Mouse (Mus musculus) lung, embryonic 16.5 days (tissue): ENCODE measurements at regions not wholly inside any gene's neighbourhood (a gene's known extent, or its start where the extent isn't known, plus 50 kb on each side); places are given as distances from the start of the nearest gene placed in this dataset.

Source experiments
- ATAC-seq: fragments of 200-750 bp; cut with Nextera tagmentation; 2 replicates; pipeline ENCODE4 v1.8.0; 2017; ENCODE audit warnings: low read depth, mild to moderate bottlenecking, moderate library complexity
- H3K27ac ChIP-seq: fragments of 300-500 bp; sonication (generic); 2 replicates; pipeline ENCODE4 v1.5.1; 2014; ENCODE audit warnings: mild to moderate bottlenecking, control low read depth, low read length
- H3K27me3 ChIP-seq: fragments of 300-500 bp; sonication (generic); 2 replicates; pipeline ENCODE4 v1.6.1; 2014; ENCODE audit warnings: low read depth, low read length, mixed read lengths; ENCODE audit not compliant: control insufficient read depth, insufficient read depth
- H3K36me3 ChIP-seq: fragments of 300-500 bp; sonication (generic); 2 replicates; pipeline ENCODE4 v1.6.1; 2014; ENCODE audit warnings: low read length; ENCODE audit not compliant: control insufficient read depth, insufficient read depth
- H3K4me1 ChIP-seq: fragments of 300-500 bp; sonication (generic); replicated peaks from 2 replicates; pipeline ENCODE4 v1.6.1; 2014; ENCODE audit warnings: low read length, mixed read lengths; ENCODE audit not compliant: control insufficient read depth, insufficient read depth
- H3K4me2 ChIP-seq: fragments of 300-500 bp; sonication (generic); 2 replicates; pipeline ENCODE4 v1.6.1; 2014; ENCODE audit warnings: low read depth, low read length, control low read depth
- H3K4me3 ChIP-seq: fragments of 300-500 bp; sonication (generic); 2 replicates; pipeline ENCODE4 v1.5.1; 2014; ENCODE audit warnings: mild to moderate bottlenecking, low read length, control low read depth
- H3K9ac ChIP-seq: fragments of 300-500 bp; sonication (generic); 2 replicates; pipeline ENCODE4 v1.6.1; 2014; ENCODE audit warnings: low read length, control low read depth
- H3K9me3 ChIP-seq: fragments of 300-500 bp; sonication (generic); 2 replicates; pipeline ENCODE4 v1.6.1; 2016; ENCODE audit warnings: low read length; ENCODE audit not compliant: control insufficient read depth
- WGBS: fragments of 180-500 bp; shearing (Covaris S2); extraction: QIAGEN DNeasy Blood & Tissue Kit; methylation state at CpG from one replicate; pipeline ENCODE4 v1.1.7; 2014; 5-methylcytosine and 5-hydroxymethylcytosine counted together

DNA sequence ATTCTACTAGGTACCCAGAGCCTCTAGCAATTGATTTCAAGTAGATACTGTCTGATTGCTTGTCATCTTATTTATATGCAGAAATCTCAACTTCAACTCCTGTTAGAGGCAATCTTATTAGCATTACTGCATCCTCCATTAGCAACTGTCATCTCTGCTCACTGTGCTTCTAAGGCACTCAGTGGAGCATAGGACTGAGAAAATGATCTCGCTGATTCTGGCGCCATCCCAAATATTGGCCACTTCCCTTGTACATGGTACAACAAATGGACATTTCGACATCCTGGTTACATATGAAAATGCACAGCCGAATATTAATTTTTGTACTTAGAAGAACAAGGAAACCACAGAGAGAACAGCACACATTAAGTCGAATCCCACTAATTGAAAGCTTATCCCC, 329.7 kb upstream of the G2e3 start:
- H3K9me3 ChIP-seq, result no peaks in the 10 kb centered on the region
- WGBS, result 79% methylated on average over 5 of the region's 5 CpGs

DNA sequence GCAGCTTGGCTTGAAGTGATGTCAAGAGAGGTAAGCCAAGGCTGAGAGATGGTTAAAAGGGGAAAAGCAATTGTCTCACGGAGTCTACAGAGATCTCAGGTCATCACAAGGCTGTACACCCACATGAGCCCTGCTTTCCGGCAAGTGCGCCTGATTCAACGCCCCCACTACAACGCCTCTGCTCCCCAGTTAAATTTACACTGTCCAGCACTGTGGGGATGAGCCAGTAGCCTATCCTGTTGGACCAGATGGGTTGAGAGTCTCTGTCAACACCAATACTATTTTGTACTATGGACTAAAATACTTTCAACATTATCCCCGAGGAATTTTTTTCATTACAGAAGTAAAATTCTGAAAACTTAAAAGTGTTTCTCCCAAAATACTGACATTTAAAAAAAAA, 331.8 kb upstream of the G2e3 start:
- no peak overlapping the region for H3K4me3 ChIP-seq
- no peaks in the 10 kb centered on the region for H3K9me3 ChIP-seq
- WGBS, result 77% methylated on average over 6 of the region's 6 CpGs
- no peak overlapping the region for H3K27ac ChIP-seq
- H3K4me1 ChIP-seq, result no peaks in the 10 kb centered on the region
- no peaks in the 10 kb centered on the region for H3K36me3 ChIP-seq
- no peaks in the 10 kb centered on the region for H3K27me3 ChIP-seq
- no peak overlapping the region for H3K9ac ChIP-seq
- H3K4me2 ChIP-seq, result no peak overlapping the region
- no peak for ATAC-seq

More for the DNA sequence above, 329.7 kb upstream of the G2e3 start:
- Histone ChIP-seq H3K4me1 (no peaks in the 10 kb centered on the region), H3K36me3 (no peaks in the 10 kb centered on the region), H3K27ac (no peak overlapping the region), H3K4me3 (no peak overlapping the region), H3K4me2 (no peak overlapping the region), H3K9ac (no peak overlapping the region), H3K27me3 (no peaks in the 10 kb centered on the region)
- ATAC-seq, result no peak

DNA sequence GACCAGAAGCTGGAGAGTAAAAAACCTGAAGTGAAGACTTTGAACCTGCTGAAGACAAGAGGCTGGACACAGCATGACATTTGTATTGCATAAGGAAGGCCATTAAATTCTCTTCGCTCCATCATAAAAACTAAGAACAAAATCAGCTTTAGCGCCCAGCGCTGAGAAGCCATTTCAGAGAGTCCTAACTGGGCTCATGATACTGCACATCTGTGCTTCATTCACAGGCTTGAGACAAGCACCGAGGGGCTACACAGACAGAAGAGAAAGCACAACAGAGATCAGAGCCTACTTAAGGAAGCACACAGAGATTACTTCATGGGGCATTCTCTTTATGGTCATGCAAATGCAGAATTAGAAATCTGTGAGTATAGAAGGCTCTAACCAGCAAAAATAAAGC, 338.2 kb upstream of the G2e3 start:
- no peak overlapping the region for H3K4me2 ChIP-seq
- H3K4me1 ChIP-seq, result no peaks in the 10 kb centered on the region
- H3K4me3 ChIP-seq, result no peak overlapping the region
- no peak for ATAC-seq
- WGBS, result 91% methylated on average over 4 of the region's 4 CpGs
- no peak overlapping the region for H3K27ac ChIP-seq
- H3K36me3 ChIP-seq, result no peaks in the 10 kb centered on the region
- H3K9ac ChIP-seq, result no peak overlapping the region
- no peaks in the 10 kb centered on the region for H3K27me3 ChIP-seq
- H3K9me3 ChIP-seq, result no peaks in the 10 kb centered on the region

DNA sequence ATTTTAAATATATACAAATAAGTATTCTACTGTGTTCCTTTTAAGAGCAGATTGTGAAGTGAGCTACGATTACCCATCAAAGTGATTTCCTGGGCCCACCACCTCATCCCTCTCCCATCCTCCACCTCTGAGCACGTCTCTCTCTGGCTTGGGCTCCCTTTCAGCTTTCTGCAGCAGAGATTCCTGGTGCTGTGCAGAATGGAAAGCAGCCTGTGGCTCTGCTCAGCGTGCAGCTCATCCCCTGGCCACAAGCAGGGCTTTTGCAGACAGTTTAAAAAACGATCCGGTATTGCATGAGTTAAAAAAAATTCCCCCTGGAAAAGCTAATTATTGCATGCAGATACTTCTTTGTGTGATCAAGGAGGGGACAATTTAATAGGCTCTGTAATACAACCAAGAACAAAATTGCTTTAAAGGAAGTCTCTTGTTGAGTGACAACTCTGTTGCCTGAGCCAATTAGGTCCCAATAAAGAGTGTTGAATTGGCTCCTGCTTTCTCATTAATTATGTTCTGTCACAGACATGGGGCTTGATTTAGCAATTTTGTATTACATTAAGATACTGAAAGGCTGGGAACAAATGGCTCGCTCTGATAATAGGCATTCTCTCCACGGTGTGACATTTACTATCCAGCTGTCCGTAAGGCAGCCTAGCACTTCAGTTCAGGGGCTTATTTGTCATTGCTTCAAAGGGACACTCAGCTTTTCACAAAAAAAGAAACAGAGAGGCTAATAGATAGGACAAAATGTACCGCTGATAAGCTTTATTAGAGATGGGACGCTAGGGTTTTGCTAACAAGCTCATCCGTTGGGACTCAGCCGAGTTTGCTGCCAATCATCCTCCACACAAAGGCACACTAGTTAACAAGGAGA, 345.9 kb upstream of the G2e3 start:
- Histone ChIP-seq H3K4me2 (no peak overlapping the region), H3K9ac (no peak overlapping the region), H3K4me1 (no peaks in the 10 kb centered on the region), H3K9me3 (no peaks in the 10 kb centered on the region), H3K36me3 (no peaks in the 10 kb centered on the region), H3K27me3 (no peaks in the 10 kb centered on the region), H3K4me3 (no peak overlapping the region), H3K27ac (no peak overlapping the region)
- peak; percentile 53; the same call in 1 of the 2 replicates for ATAC-seq
- WGBS, result 30% methylated on average over 12 of the region's 12 CpGs

DNA sequence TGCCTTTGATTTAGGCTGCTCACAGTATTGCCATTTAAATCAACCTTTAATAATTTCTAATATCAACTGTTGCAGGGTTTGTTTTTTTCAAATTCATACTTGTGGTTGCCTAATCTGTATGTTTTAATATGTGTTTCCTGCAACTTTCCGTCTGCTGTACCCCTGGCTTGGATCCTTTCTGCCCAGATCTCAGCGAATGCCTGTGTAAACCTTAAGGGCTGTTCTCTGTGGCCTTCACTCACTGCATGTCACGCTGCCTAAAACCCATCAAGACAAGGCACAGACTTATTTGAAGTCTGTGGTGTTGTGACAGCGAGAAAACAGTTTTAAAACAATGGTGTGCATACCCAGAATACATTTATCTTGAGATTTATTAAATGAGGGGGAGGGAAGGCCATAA, 346.8 kb upstream of the G2e3 start:
- 36% methylated on average over 4 of the region's 4 CpGs for WGBS
- Histone ChIP-seq H3K4me1 (no peaks in the 10 kb centered on the region), H3K9ac (no peak overlapping the region), H3K36me3 (no peaks in the 10 kb centered on the region), H3K27me3 (no peaks in the 10 kb centered on the region), H3K4me2 (no peak overlapping the region), H3K4me3 (no peak overlapping the region), H3K9me3 (no peaks in the 10 kb centered on the region), H3K27ac (no peak overlapping the region)
- ATAC-seq, result peak; percentile 72

DNA sequence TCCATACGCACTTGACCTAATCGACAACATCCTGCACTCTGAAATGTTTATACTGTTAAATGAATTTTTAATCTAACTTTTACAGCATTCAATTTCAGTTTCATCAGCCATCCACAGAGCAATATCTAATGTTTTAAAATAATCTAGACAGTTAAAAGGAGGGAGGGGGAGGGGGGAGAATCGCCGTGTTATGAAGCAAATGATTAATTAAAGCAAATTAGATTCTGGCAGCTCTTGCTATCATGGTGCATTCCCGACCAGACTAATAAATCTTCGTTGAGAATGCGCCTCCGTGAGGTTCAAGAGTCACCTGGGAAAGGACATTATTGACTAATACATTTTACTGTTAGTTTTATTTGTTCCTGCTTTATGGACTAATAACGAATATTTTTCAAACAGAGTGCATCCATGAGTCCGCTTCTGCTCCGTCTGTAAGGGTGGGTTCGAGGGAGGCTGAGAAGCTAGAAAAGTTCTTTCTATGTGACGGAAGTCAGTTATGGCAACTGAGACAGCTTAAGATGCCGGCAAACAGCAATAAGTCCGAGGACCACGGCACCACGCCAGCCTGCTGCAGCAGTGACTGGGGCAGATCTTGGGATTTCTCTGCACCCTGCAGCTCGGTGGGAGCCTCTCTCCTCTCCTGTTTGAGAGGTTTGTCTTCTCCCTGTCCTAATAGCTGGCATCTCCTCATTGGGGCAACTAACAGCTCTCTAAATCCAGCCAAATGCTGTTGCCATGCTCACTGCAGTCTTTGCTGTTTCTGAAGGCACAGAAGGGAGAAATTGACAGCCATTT, 347.4 kb upstream of the G2e3 start:
- Histone ChIP-seq H3K4me3 (peak overlapping the region; percentile 5; the same call in 1 of the 2 replicates), H3K4me2 (peak overlapping the region; percentile 35), H3K9me3 (no peaks in the 10 kb centered on the region), H3K27me3 (no peaks in the 10 kb centered on the region), H3K36me3 (no peaks in the 10 kb centered on the region), H3K27ac (no peak overlapping the region), H3K4me1 (no peaks in the 10 kb centered on the region), H3K9ac (no peak overlapping the region)
- no peak for ATAC-seq
- 40% methylated on average over 18 of the region's 18 CpGs for WGBS

DNA sequence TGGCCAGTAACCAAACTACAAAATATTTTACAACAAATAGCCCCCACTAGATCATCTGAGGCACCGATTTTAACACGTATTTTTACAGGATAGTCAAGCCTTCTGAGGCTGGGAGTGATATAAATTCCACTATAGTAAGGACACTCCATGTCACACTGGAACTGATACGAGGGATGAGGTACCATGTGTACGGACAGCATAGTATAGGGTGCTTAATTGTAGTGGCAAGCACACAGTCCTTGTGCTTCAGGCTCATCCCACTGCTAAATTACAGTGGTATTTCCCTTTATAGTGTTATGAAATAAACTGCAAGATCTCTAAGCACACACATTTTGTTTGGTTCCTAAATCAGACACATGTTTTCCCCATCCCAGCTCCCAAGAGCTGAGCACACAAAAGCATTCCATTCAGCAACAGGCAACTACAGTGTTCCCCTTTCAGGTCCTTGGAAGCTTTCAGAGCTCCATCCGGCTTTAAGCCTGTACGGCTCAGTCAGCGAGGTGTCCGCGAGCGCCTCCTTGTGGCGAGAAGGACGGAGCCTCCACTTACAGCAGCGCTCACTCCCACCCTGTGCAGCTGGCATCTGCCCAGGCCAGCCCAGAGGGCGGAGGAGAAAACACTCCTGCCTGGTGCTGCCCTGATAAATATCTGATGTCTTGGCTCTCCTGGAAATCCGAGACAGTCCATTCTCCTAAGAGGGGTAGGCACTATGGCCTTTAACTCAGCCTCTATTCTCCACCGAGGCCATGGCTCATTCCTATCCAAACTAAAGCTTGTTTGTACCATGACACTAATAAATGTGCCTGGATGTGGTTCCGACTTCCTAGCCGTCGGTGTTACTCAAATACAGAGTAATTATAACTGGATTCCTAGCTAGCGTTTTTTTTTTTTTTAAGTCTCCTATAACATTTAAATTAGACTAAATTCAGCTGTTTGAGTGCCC, 348.3 kb upstream of the G2e3 start:
- no peak overlapping the region for H3K9ac ChIP-seq
- no peaks in the 10 kb centered on the region for H3K36me3 ChIP-seq
- no peak overlapping the region for H3K27ac ChIP-seq
- ATAC-seq, result peak; percentile 93
- no peaks in the 10 kb centered on the region for H3K27me3 ChIP-seq
- peak overlapping the region; percentile 35 for H3K4me2 ChIP-seq
- H3K9me3 ChIP-seq, result no peaks in the 10 kb centered on the region
- WGBS, result 21% methylated on average over 20 of the region's 20 CpGs
- H3K4me1 ChIP-seq, result no peaks in the 10 kb centered on the region
- peak overlapping the region; percentile 2; the same call in 1 of the 2 replicates for H3K4me3 ChIP-seq

DNA sequence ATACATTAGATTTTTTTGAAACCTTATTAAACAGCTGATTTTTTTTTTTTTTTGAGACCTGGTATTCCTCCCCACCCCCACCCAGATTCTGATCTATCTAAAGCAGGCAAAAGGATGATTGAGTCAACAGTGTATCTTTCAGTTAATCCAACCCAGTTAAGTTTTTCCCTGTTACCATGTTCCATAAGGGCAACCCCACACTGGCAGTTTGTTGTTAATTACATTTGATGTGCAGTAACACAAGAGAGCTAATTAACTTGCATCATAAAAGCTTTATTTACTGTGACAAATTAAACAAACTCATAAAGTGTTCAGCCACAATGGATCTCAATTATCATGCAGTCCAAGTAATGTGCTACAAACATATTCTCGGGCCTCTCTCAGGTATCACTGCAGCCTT, 346.8 kb upstream of the Prkd1 start:
- WGBS, result 88% methylated on average over 1 of the region's 1 CpGs
- no peak for ATAC-seq
- Histone ChIP-seq H3K9me3 (no peaks in the 10 kb centered on the region), H3K27me3 (no peaks in the 10 kb centered on the region), H3K4me1 (no peaks in the 10 kb centered on the region), H3K4me2 (no peak overlapping the region), H3K36me3 (no peaks in the 10 kb centered on the region), H3K4me3 (no peak overlapping the region), H3K27ac (no peak overlapping the region), H3K9ac (no peak overlapping the region)
